Mouse (Mus musculus): Measurements from ENCODE around the gene Reep6. TPM values are rescaled to one million over a fixed set of nuclear protein-coding genes. Genes with fewer than 3 reads are reported as not detected.

Reep6 gene
- polyA plus RNA-seq, 1 experiment from 2014 or later = 13.5 TPM

DNA sequence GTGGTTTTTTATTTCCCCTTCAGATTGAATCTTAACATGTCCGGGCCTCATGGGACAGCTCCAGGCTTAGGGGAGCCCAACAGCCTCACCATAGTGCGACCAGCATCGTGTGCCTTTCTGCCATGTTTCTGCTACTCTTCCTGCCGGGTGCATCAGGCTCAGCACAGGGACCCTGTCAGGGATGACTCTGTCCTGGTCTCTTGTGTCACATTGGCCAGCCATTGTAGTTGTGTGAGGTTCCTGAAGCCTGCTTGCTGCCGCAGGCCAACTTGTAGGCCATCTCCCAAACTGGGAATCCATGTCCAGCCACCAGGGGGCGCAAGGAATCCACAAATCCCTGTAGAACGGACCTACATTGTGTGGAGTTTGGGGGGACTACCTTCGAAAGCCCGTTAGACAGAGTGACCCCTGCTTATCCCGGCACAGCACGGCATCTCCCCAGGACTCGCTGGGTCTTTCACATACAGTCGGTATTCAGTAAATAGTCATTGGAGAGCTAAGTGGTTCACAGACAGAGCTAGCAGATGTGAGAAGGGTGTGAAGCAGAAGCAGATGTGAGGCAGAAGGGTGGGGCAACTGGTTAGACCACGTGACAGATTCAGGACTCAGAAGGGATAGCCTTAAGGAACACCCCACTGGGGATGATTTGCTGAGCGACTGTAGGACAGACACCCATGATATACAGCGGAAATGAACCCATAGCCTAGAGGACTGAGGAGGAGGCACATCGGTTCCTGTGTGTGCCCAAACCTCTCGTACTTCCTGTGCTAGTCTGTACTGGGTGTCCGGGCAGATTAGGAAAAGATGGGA lies 10.4 kb downstream of the Reep6 start:
- H3K9ac ChIP-seq (ENCODE audit: low read length) = peak overlapping the region; percentile 27; the same call in 1 of the 2 replicates
- no peaks in the 10 kb centered on the region for H3K36me3 ChIP-seq (ENCODE audit: control insufficient read depth, insufficient read depth, low read length)
- no peak overlapping the region for H3K27ac ChIP-seq (replicated peaks)
- H3K4me1 ChIP-seq (replicated peaks; ENCODE audit: control insufficient read depth, insufficient read depth) = peaks cover 9% of the 10 kb centered on the region; the same call in 1 of the 2 replicates
- no peak overlapping the region for H3K4me3 ChIP-seq (ENCODE audit: low read depth, low read length)
- peak; percentile 22; the same call in 1 of the 2 replicates for ATAC-seq (ENCODE audit: low FRiP score, low TSS enrichment)
- peaks cover 8% of the 10 kb centered on the region for H3K27me3 ChIP-seq (ENCODE audit: control insufficient read depth, insufficient read depth, low read length)
- no peaks in the 10 kb centered on the region for H3K9me3 ChIP-seq (ENCODE audit: control insufficient read depth, low read length)
- peak; percentile 89 for DNase-seq (ENCODE audit: low spot score)
- no peak overlapping the region; the same call in 1 of the 2 replicates for H3K4me2 ChIP-seq (replicated peaks; ENCODE audit: low read depth)
- 19% methylated on average over 19 of the region's 19 CpGs for WGBS
- TF ChIP-seq CTCF (IDR thresholded peaks at IDR 0.05; ENCODE audit: low read depth) (peak; percentile 95), EP300 (optimal IDR thresholded peaks at IDR 0.05) (no peak)

DNA sequence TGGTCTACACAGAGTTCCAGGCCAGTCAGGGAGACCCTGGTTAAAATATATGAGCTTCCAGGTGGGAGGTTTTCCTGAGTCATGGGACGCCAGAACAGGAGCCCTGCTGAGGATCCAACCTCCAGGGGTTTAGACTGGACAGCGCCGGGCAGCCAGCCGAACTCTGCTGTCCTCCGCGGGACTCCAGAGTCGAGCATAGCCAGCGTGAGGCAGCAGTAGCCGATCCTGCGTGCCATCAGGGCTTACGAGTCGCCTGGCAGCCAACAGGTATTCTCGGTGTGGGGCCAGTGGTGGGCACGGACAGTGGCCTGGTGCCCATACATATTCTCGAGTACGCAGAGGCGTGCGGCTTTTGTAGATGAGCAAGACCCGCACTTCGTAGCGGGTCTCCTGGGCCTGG lies 11.3 kb downstream of the Reep6 start:
- DNase-seq (ENCODE audit: low spot score) (no peak), ATAC-seq (ENCODE audit: low FRiP score, low TSS enrichment) (no peak)
- Histone ChIP-seq H3K9ac (ENCODE audit: low read length) (no peak overlapping the region), H3K4me3 (ENCODE audit: low read depth, low read length) (no peak overlapping the region), H3K27me3 (ENCODE audit: control insufficient read depth, insufficient read depth, low read length) (peaks cover 8% of the 10 kb centered on the region), H3K27ac (replicated peaks) (no peak overlapping the region), H3K4me1 (replicated peaks; ENCODE audit: control insufficient read depth, insufficient read depth) (peaks cover 11% of the 10 kb centered on the region; the same call in 1 of the 2 replicates), H3K9me3 (ENCODE audit: control insufficient read depth, low read length) (no peaks in the 10 kb centered on the region), H3K4me2 (replicated peaks; ENCODE audit: low read depth) (no peak overlapping the region), H3K36me3 (ENCODE audit: control insufficient read depth, insufficient read depth, low read length) (no peaks in the 10 kb centered on the region)
- TF ChIP-seq CTCF (IDR thresholded peaks at IDR 0.05; ENCODE audit: low read depth) (no peak), EP300 (optimal IDR thresholded peaks at IDR 0.05) (no peak)
- 44% methylated on average over 21 of the region's 21 CpGs for WGBS

DNA sequence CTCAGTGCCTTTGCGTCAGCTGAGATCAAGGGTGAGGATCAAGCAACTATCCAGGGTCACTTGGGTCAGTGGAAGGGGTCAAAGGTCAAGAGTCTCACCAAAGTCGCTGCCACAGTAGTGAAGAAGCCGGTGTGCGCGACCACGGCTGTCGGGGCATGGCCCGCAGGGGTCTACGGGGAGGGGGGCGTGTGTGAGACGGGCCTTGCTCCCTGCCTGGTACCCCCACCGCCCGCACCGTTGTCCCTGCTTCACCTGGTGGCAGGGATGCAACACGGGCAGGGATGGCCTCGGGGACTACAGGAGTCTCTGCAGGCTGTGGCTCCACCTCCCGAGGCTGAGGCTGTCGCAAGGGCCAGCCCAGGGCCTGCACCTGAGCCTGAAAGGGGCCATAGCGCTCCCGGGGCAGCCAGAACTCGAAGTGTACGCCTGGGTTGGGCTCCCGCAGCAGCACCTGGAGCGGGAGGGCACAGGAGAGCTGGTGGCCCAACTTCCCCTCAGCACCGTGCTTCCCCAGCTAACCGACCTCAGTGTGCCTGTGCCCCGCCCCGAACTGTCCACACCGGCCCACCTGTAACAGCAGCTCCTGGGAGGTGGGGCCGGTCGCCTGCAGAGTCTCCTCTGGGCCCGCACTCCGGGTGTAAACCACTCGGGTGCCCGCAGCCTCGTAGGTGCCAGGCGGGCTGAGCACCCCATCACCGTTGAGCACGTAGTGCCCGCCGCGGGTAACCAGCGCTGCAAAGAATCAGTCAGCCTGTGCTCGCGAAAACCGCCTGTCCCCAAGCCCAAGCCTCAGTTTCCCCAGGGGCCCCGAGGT lies 11.9 kb downstream of the Reep6 start:
- H3K9me3 ChIP-seq (ENCODE audit: control insufficient read depth, low read length) = no peaks in the 10 kb centered on the region
- H3K36me3 ChIP-seq (ENCODE audit: control insufficient read depth, insufficient read depth, low read length) = no peaks in the 10 kb centered on the region
- TF ChIP-seq CTCF (IDR thresholded peaks at IDR 0.05; ENCODE audit: low read depth) = no peak
- no peak for TF ChIP-seq EP300 (optimal IDR thresholded peaks at IDR 0.05)
- peaks cover 11% of the 10 kb centered on the region; the same call in 1 of the 2 replicates for H3K4me1 ChIP-seq (replicated peaks; ENCODE audit: control insufficient read depth, insufficient read depth)
- H3K4me3 ChIP-seq (ENCODE audit: low read depth, low read length) = peak overlapping the region; percentile 17; the same call in 1 of the 2 replicates
- 13% methylated on average over 40 of the region's 47 CpGs for WGBS
- DNase-seq (ENCODE audit: low spot score) (no peak), ATAC-seq (ENCODE audit: low FRiP score, low TSS enrichment) (no peak)
- no peak overlapping the region for H3K27ac ChIP-seq (replicated peaks)
- H3K9ac ChIP-seq (ENCODE audit: low read length) = no peak overlapping the region
- peak overlapping the region; percentile 46 for H3K4me2 ChIP-seq (replicated peaks; ENCODE audit: low read depth)
- peaks cover 8% of the 10 kb centered on the region for H3K27me3 ChIP-seq (ENCODE audit: control insufficient read depth, insufficient read depth, low read length)

DNA sequence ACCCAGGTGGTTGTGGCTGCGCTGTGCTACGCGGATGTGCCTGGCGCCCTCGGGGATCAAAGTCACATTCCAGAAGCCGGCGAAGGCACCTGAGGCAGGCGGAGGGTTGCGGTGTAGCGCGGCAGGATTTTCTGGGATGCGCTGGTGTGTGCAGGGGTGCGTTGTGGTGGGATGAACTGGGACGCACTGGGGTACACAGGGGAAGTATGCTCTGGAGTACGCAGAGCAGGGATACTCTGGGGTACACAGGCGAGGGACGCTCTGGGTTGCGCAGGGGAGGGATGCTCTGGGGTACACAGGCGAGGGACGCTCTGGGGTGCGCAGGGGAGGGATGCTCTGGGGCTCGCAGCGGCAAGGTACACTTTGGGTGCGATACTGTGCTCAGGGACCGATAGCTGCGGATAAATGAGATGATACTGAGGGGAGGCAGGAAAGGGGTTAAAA lies 12.6 kb downstream of the Reep6 start:
- WGBS = 11% methylated on average over 26 of the region's 26 CpGs
- no peak for TF ChIP-seq EP300 (optimal IDR thresholded peaks at IDR 0.05)
- TF ChIP-seq CTCF (IDR thresholded peaks at IDR 0.05; ENCODE audit: low read depth) = no peak
- no peak for DNase-seq (ENCODE audit: low spot score)
- Histone ChIP-seq H3K4me3 (ENCODE audit: low read depth, low read length) (peak overlapping the region; percentile 17), H3K36me3 (ENCODE audit: control insufficient read depth, insufficient read depth, low read length) (no peaks in the 10 kb centered on the region), H3K4me1 (replicated peaks; ENCODE audit: control insufficient read depth, insufficient read depth) (peaks cover 11% of the 10 kb centered on the region; the same call in 1 of the 2 replicates), H3K9ac (ENCODE audit: low read length) (no peak overlapping the region), H3K27me3 (ENCODE audit: control insufficient read depth, insufficient read depth, low read length) (peaks cover 8% of the 10 kb centered on the region), H3K27ac (replicated peaks) (no peak overlapping the region), H3K4me2 (replicated peaks; ENCODE audit: low read depth) (peak overlapping the region; percentile 46), H3K9me3 (ENCODE audit: control insufficient read depth, low read length) (no peaks in the 10 kb centered on the region)
- ATAC-seq (ENCODE audit: low FRiP score, low TSS enrichment) = no peak

DNA sequence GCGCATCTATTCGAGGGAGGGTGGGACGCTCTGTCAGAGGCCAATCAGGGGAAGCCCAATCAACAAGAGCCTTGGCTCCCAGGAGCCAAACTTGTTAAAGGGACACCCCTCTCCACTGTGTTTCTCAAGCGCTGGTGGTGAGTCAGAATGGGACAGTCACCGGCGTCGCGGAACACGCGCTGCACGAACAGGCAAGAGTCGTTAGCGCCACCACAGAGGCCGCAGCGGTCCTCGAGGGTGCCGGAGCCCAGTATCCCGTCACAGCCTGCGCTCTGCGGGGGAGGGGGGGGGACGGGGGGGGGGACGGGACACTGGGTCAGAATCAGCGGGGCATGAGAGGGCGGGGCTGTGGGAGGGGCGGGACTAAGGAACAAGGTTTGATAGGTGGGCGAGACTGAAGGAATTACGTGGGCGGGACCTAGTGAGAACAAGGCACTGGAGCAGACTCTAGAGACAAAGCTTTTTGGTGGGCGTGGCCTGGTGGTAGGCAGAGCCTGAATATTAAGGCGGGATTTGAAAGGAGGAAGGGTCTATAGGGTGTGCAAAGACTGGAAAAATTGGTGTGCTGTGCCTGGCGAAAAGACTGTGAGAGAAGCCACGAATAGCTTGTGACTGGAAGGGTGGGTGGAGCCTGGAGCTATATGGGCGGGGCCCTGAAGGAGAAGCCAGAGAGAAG lies 13.1 kb downstream of the Reep6 start:
- Histone ChIP-seq H3K36me3 (ENCODE audit: control insufficient read depth, insufficient read depth, low read length) (no peaks in the 10 kb centered on the region), H3K4me1 (replicated peaks; ENCODE audit: control insufficient read depth, insufficient read depth) (peaks cover 11% of the 10 kb centered on the region; the same call in 1 of the 2 replicates), H3K9me3 (ENCODE audit: control insufficient read depth, low read length) (no peaks in the 10 kb centered on the region), H3K27ac (replicated peaks) (no peak overlapping the region; the same call in 1 of the 2 replicates), H3K4me2 (replicated peaks; ENCODE audit: low read depth) (peak overlapping the region; percentile 46), H3K4me3 (ENCODE audit: low read depth, low read length) (peak overlapping the region; percentile 17), H3K27me3 (ENCODE audit: control insufficient read depth, insufficient read depth, low read length) (peaks cover 8% of the 10 kb centered on the region), H3K9ac (ENCODE audit: low read length) (no peak overlapping the region)
- WGBS = 1% methylated on average over 27 of the region's 33 CpGs
- TF ChIP-seq CTCF (IDR thresholded peaks at IDR 0.05; ENCODE audit: low read depth) (no peak), EP300 (optimal IDR thresholded peaks at IDR 0.05) (no peak)
- DNase-seq (ENCODE audit: low spot score) = peak; percentile 67
- peak; percentile 45 for ATAC-seq (ENCODE audit: low FRiP score, low TSS enrichment)

Measured in stomach, postnatal 0 days (tissue).